Mouse (Mus musculus): ENCODE data around the gene Tfb1m. TPM values are rescaled to one million over a fixed set of nuclear protein-coding genes. Genes with fewer than 3 reads are reported as not detected.

Gene Tfb1m
- polyA plus RNA-seq, 1 experiment from 2014 or later = 14.2 TPM

GRCm38 (mm10) chr17:3490216-3490895 lies 67.2 kb downstream of the Tfb1m start:
- no peak overlapping the region for H3K9ac ChIP-seq
- no peak for ATAC-seq (replicated peaks; ENCODE audit: insufficient number of reproducible peaks, insufficient read depth, low FRiP score, low read depth)
- no peak overlapping the region for H3K27ac ChIP-seq
- WGBS = 77% methylated on average over 11 of the region's 11 CpGs
- no peak overlapping the region for H3K4me2 ChIP-seq
- H3K36me3 ChIP-seq = no peaks in the 10 kb centered on the region
- H3K4me3 ChIP-seq = no peak overlapping the region
- no peaks in the 10 kb centered on the region for H3K4me1 ChIP-seq (replicated peaks)
- no peaks in the 10 kb centered on the region for H3K9me3 ChIP-seq (replicated peaks)
- no peaks in the 10 kb centered on the region for H3K27me3 ChIP-seq

GRCm38 (mm10) chr17:3487721-3488601 lies 69.6 kb downstream of the Tfb1m start:
- no peaks in the 10 kb centered on the region for H3K4me1 ChIP-seq (replicated peaks)
- no peak overlapping the region for H3K9ac ChIP-seq
- no peaks in the 10 kb centered on the region for H3K36me3 ChIP-seq
- H3K9me3 ChIP-seq (replicated peaks) = no peaks in the 10 kb centered on the region
- 71% methylated on average over 12 of the region's 12 CpGs for WGBS
- H3K27ac ChIP-seq = no peak overlapping the region
- H3K4me3 ChIP-seq = no peak overlapping the region
- H3K4me2 ChIP-seq = no peak overlapping the region
- no peak for ATAC-seq (replicated peaks; ENCODE audit: insufficient number of reproducible peaks, insufficient read depth, low FRiP score, low read depth)
- no peaks in the 10 kb centered on the region for H3K27me3 ChIP-seq

GRCm38 (mm10) chr17:3487211-3487610 lies 70.4 kb downstream of the Tfb1m start:
- Histone ChIP-seq H3K27ac (no peak overlapping the region), H3K36me3 (no peaks in the 10 kb centered on the region), H3K4me2 (no peak overlapping the region), H3K27me3 (no peaks in the 10 kb centered on the region), H3K9ac (no peak overlapping the region), H3K4me1 (replicated peaks) (no peaks in the 10 kb centered on the region), H3K9me3 (replicated peaks) (no peaks in the 10 kb centered on the region), H3K4me3 (no peak overlapping the region)
- WGBS = 87% methylated on average over 4 of the region's 4 CpGs
- ATAC-seq (replicated peaks; ENCODE audit: insufficient number of reproducible peaks, insufficient read depth, low FRiP score, low read depth) = no peak

GRCm38 (mm10) chr17:3485851-3486250 lies 71.7 kb downstream of the Tfb1m start:
- Histone ChIP-seq H3K4me1 (replicated peaks) (no peaks in the 10 kb centered on the region), H3K9me3 (replicated peaks) (no peaks in the 10 kb centered on the region), H3K9ac (no peak overlapping the region), H3K4me3 (no peak overlapping the region), H3K27ac (no peak overlapping the region), H3K27me3 (no peaks in the 10 kb centered on the region), H3K4me2 (no peak overlapping the region), H3K36me3 (no peaks in the 10 kb centered on the region)
- no peak for ATAC-seq (replicated peaks; ENCODE audit: insufficient number of reproducible peaks, insufficient read depth, low FRiP score, low read depth)
- WGBS = 78% methylated on average over 7 of the region's 7 CpGs

- 87% methylated on average over 8 of the region's 8 CpGs for WGBS
- H3K4me3 ChIP-seq = no peak overlapping the region
- H3K4me1 ChIP-seq (replicated peaks) = no peaks in the 10 kb centered on the region
- H3K27me3 ChIP-seq = no peaks in the 10 kb centered on the region
- H3K9ac ChIP-seq = no peak overlapping the region
- H3K9me3 ChIP-seq (replicated peaks) = no peaks in the 10 kb centered on the region
- no peak overlapping the region for H3K27ac ChIP-seq
- ATAC-seq (replicated peaks; ENCODE audit: insufficient number of reproducible peaks, insufficient read depth, low FRiP score, low read depth) = no peak
- H3K4me2 ChIP-seq = no peak overlapping the region
- no peaks in the 10 kb centered on the region for H3K36me3 ChIP-seq
These were observed 74.5 kb downstream of the Tfb1m start for GRCm38 (mm10) chr17:3483091-3483490.

GRCm38 (mm10) chr17:3481576-3482575 lies 75.7 kb downstream of the Tfb1m start:
- no peak overlapping the region for H3K9ac ChIP-seq
- H3K4me2 ChIP-seq = no peak overlapping the region
- H3K36me3 ChIP-seq = no peaks in the 10 kb centered on the region
- H3K9me3 ChIP-seq (replicated peaks) = no peaks in the 10 kb centered on the region
- no peaks in the 10 kb centered on the region for H3K27me3 ChIP-seq
- H3K4me3 ChIP-seq = no peak overlapping the region
- ATAC-seq (replicated peaks; ENCODE audit: insufficient number of reproducible peaks, insufficient read depth, low FRiP score, low read depth) = no peak
- H3K4me1 ChIP-seq (replicated peaks) = no peaks in the 10 kb centered on the region
- no peak overlapping the region for H3K27ac ChIP-seq
- WGBS = 49% methylated on average over 7 of the region's 7 CpGs

- no peaks in the 10 kb centered on the region for H3K4me1 ChIP-seq (replicated peaks)
- no peaks in the 10 kb centered on the region for H3K27me3 ChIP-seq
- WGBS = 44% methylated on average over 2 of the region's 2 CpGs
- H3K9me3 ChIP-seq (replicated peaks) = no peaks in the 10 kb centered on the region
- no peak overlapping the region for H3K4me3 ChIP-seq
- H3K27ac ChIP-seq = no peak overlapping the region
- no peak overlapping the region for H3K4me2 ChIP-seq
- ATAC-seq (replicated peaks; ENCODE audit: insufficient number of reproducible peaks, insufficient read depth, low FRiP score, low read depth) = no peak
- H3K36me3 ChIP-seq = no peaks in the 10 kb centered on the region
- H3K9ac ChIP-seq = no peak overlapping the region
These were observed 81.0 kb downstream of the Tfb1m start for GRCm38 (mm10) chr17:3476546-3476945.

GRCm38 (mm10) chr17:3472018-3472417 lies 85.6 kb downstream of the Tfb1m start:
- H3K9me3 ChIP-seq (replicated peaks) = no peaks in the 10 kb centered on the region
- no peaks in the 10 kb centered on the region for H3K27me3 ChIP-seq
- H3K9ac ChIP-seq = no peak overlapping the region
- no peak overlapping the region for H3K4me3 ChIP-seq
- no peak overlapping the region for H3K27ac ChIP-seq
- 86% methylated on average over 6 of the region's 6 CpGs for WGBS
- no peaks in the 10 kb centered on the region for H3K36me3 ChIP-seq
- no peak for ATAC-seq (replicated peaks; ENCODE audit: insufficient number of reproducible peaks, insufficient read depth, low FRiP score, low read depth)
- no peak overlapping the region for H3K4me2 ChIP-seq
- H3K4me1 ChIP-seq (replicated peaks) = no peaks in the 10 kb centered on the region

Other genes starting within 250 kb of the Tfb1m start
- 3.8 and 4.2 TPM in 2 replicates for gene Tiam2, start 231.2 kb downstream of the Tfb1m start, polyA plus RNA-seq (2015; fragmentation: Nextera tagmentation; extraction: Ambion mirVana)
- 0.26 TPM in 1 of 2 replicates, not detected in the other for gene Cldn20, start 25.2 kb downstream of the Tfb1m start, polyA plus RNA-seq (2015; fragmentation: Nextera tagmentation; extraction: Ambion mirVana)
- gene Nox3, start 138.5 kb upstream of the Tfb1m start, polyA plus RNA-seq (2015; fragmentation: Nextera tagmentation; extraction: Ambion mirVana) = not detected in 2 replicates

All from heart, embryonic 15.5 days (tissue).